Mouse (Mus musculus) brain, embryonic 14.5 days (tissue): ENCODE measurements around the gene Thbs3.

Experiments used
- CTCF ChIP-seq: fragments of 200-500 bp; IDR thresholded peaks from 2 replicates; pipeline ENCODE4 v1.5.1; 2012; ENCODE audit warnings: inconsistent platforms, mild to moderate bottlenecking, moderate library complexity, borderline replicate concordance; ENCODE audit not compliant: insufficient read depth, insufficient read length; ENCODE audit errors: extremely low read depth
- POLR2A ChIP-seq: fragments of 200-500 bp; IDR thresholded peaks from 2 replicates; pipeline ENCODE4 v1.6.1; 2012; ENCODE audit warnings: mild to moderate bottlenecking, inconsistent platforms, borderline replicate concordance; ENCODE audit not compliant: poor library complexity, insufficient read depth, insufficient read length, severe bottlenecking; ENCODE audit errors: extremely low read depth

DNA sequence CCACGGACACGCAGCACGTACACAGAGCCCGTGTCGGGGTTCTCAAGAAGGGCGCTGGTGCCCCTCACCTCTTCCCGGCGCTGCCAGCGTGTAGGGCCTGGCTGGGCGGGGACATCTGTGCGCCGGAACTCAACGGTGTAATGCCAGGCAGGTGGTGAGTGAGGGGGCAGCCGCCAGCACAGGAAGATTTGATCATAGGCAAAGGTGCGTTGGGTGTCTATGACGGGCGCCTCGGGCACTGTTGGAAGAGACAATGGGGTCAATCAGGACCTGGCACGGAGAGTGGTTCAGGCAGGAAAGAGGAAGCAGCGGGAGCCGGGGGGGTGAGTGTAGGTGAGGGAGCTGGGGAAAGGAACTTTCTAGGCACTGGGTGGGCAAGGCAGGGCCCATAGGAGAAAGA lies 22.7 kb downstream of the Thbs3 start:
- no peak for TF ChIP-seq POLR2A
- no peak for TF ChIP-seq CTCF
